Mouse (Mus musculus): ENCODE measurements around the gene Aldh16a1. TPM values are rescaled to one million over a fixed set of nuclear protein-coding genes. Genes with fewer than 3 reads are reported as not detected.

Gene Aldh16a1
- polyA plus RNA-seq, 1 experiment from 2014 or later: 88.6 TPM

GRCm38 (mm10) chr7:45169495-45169894, 15.1 kb upstream of the Aldh16a1 start:
- no peak overlapping the region for H3K4me2 ChIP-seq (replicated peaks; ENCODE audit: low read depth, low read length)

GRCm38 (mm10) chr7:45168656-45169055, 14.3 kb upstream of the Aldh16a1 start:
- 0 out of 2 replicates have a peak, but pooled peaks cover 5% of the 10 kb centered on the region for H3K4me1 ChIP-seq (ENCODE audit: insufficient read depth, low read length)
- 0 out of 2 replicates have a peak, but pooled peaks have one; percentile 35 for ATAC-seq (ENCODE audit: low FRiP score, low TSS enrichment)
- no peaks in the 10 kb centered on the region for H3K36me3 ChIP-seq (ENCODE audit: insufficient read depth, low read length)
- peaks cover 69% of the 10 kb centered on the region for H3K27me3 ChIP-seq (ENCODE audit: insufficient read depth, low read length)
- 5% methylated on average over 24 of the region's 24 CpGs for WGBS
- H3K4me2 ChIP-seq (replicated peaks; ENCODE audit: low read depth, low read length): no peak overlapping the region
- H3K9me3 ChIP-seq (ENCODE audit: low read length): peaks cover 19% of the 10 kb centered on the region
- H3K9ac ChIP-seq (replicated peaks; ENCODE audit: low read length): no peak overlapping the region
- no peak overlapping the region for H3K27ac ChIP-seq (ENCODE audit: low read length)
- peak overlapping the region; percentile 13; the same call in 1 of the 2 replicates for H3K4me3 ChIP-seq (ENCODE audit: low read length)

More at GRCm38 (mm10) chr7:45169495-45169894, 15.1 kb upstream of the Aldh16a1 start:
- H3K9me3 ChIP-seq (ENCODE audit: low read length): peaks cover 19% of the 10 kb centered on the region
- H3K4me3 ChIP-seq (ENCODE audit: low read length): no peak overlapping the region
- H3K4me1 ChIP-seq (ENCODE audit: insufficient read depth, low read length): 0 out of 2 replicates have a peak, but pooled peaks cover under 1% of the 10 kb centered on the region
- H3K27me3 ChIP-seq (ENCODE audit: insufficient read depth, low read length): peaks cover 68% of the 10 kb centered on the region
- no peak for ATAC-seq (ENCODE audit: low FRiP score, low TSS enrichment)
- no peak overlapping the region for H3K9ac ChIP-seq (replicated peaks; ENCODE audit: low read length)
- no peak overlapping the region for H3K27ac ChIP-seq (ENCODE audit: low read length)
- H3K36me3 ChIP-seq (ENCODE audit: insufficient read depth, low read length): no peaks in the 10 kb centered on the region
- WGBS: 91% methylated on average over 3 of the region's 3 CpGs

GRCm38 (mm10) chr7:45167761-45168445, 13.5 kb upstream of the Aldh16a1 start:
- 0 out of 2 replicates have a peak, but pooled peaks cover 5% of the 10 kb centered on the region for H3K4me1 ChIP-seq (ENCODE audit: insufficient read depth, low read length)
- peaks cover 19% of the 10 kb centered on the region for H3K9me3 ChIP-seq (ENCODE audit: low read length)
- peaks cover 76% of the 10 kb centered on the region for H3K27me3 ChIP-seq (ENCODE audit: insufficient read depth, low read length)
- no peak overlapping the region for H3K27ac ChIP-seq (ENCODE audit: low read length)
- no peak overlapping the region for H3K9ac ChIP-seq (replicated peaks; ENCODE audit: low read length)
- H3K4me2 ChIP-seq (replicated peaks; ENCODE audit: low read depth, low read length): no peak overlapping the region
- H3K4me3 ChIP-seq (ENCODE audit: low read length): no peak overlapping the region
- no peaks in the 10 kb centered on the region for H3K36me3 ChIP-seq (ENCODE audit: insufficient read depth, low read length)
- 3% methylated on average over 19 of the region's 19 CpGs for WGBS
- ATAC-seq (ENCODE audit: low FRiP score, low TSS enrichment): no peak

- H3K4me2 ChIP-seq (replicated peaks; ENCODE audit: low read depth, low read length): no peak overlapping the region
- peaks cover 73% of the 10 kb centered on the region for H3K27me3 ChIP-seq (ENCODE audit: insufficient read depth, low read length)
Measured at GRCm38 (mm10) chr7:45166950-45167401, 12.6 kb upstream of the Aldh16a1 start.

GRCm38 (mm10) chr7:45165701-45166100, 11.3 kb upstream of the Aldh16a1 start:
- Histone ChIP-seq H3K4me2 (replicated peaks; ENCODE audit: low read depth, low read length) (no peak overlapping the region), H3K4me1 (ENCODE audit: insufficient read depth, low read length) (peaks cover 9% of the 10 kb centered on the region)
- ATAC-seq (ENCODE audit: low FRiP score, low TSS enrichment): no peak

More at GRCm38 (mm10) chr7:45166950-45167401, 12.6 kb upstream of the Aldh16a1 start:
- Histone ChIP-seq H3K36me3 (ENCODE audit: insufficient read depth, low read length) (no peaks in the 10 kb centered on the region), H3K27ac (ENCODE audit: low read length) (no peak overlapping the region), H3K9me3 (ENCODE audit: low read length) (peaks cover 19% of the 10 kb centered on the region), H3K4me3 (ENCODE audit: low read length) (no peak overlapping the region), H3K9ac (replicated peaks; ENCODE audit: low read length) (no peak overlapping the region), H3K4me1 (ENCODE audit: insufficient read depth, low read length) (peaks cover 9% of the 10 kb centered on the region)
- no peak for ATAC-seq (ENCODE audit: low FRiP score, low TSS enrichment)
- WGBS: 23% methylated on average over 9 of the region's 10 CpGs

GRCm38 (mm10) chr7:45164833-45165232, 10.4 kb upstream of the Aldh16a1 start:
- ATAC-seq (ENCODE audit: low FRiP score, low TSS enrichment): no peak
- Histone ChIP-seq H3K4me2 (replicated peaks; ENCODE audit: low read depth, low read length) (no peak overlapping the region), H3K9me3 (ENCODE audit: low read length) (peaks cover 12% of the 10 kb centered on the region), H3K4me3 (ENCODE audit: low read length) (no peak overlapping the region), H3K27me3 (ENCODE audit: insufficient read depth, low read length) (peaks cover 69% of the 10 kb centered on the region), H3K9ac (replicated peaks; ENCODE audit: low read length) (no peak overlapping the region), H3K27ac (ENCODE audit: low read length) (no peak overlapping the region), H3K36me3 (ENCODE audit: insufficient read depth, low read length) (peaks cover 9% of the 10 kb centered on the region; the same call in 1 of the 2 replicates), H3K4me1 (ENCODE audit: insufficient read depth, low read length) (peaks cover 9% of the 10 kb centered on the region)
- 60% methylated on average over 5 of the region's 5 CpGs for WGBS

More at GRCm38 (mm10) chr7:45165701-45166100, 11.3 kb upstream of the Aldh16a1 start:
- no peak overlapping the region for H3K9ac ChIP-seq (replicated peaks; ENCODE audit: low read length)
- H3K9me3 ChIP-seq (ENCODE audit: low read length): peaks cover 19% of the 10 kb centered on the region
- H3K27me3 ChIP-seq (ENCODE audit: insufficient read depth, low read length): peaks cover 69% of the 10 kb centered on the region
- WGBS: 50% methylated on average over 11 of the region's 11 CpGs
- H3K4me3 ChIP-seq (ENCODE audit: low read length): no peak overlapping the region
- no peak overlapping the region for H3K27ac ChIP-seq (ENCODE audit: low read length)
- H3K36me3 ChIP-seq (ENCODE audit: insufficient read depth, low read length): 0 out of 2 replicates have a peak, but pooled peaks cover 1% of the 10 kb centered on the region

- Histone ChIP-seq H3K4me3 (ENCODE audit: low read length) (peak within 1 kb of the TSS; percentile 56), H3K27me3 (ENCODE audit: insufficient read depth, low read length) (peaks cover 62% of the 10 kb centered on the region), H3K36me3 (ENCODE audit: insufficient read depth, low read length) (peaks cover 18% of the 10 kb centered on the region), H3K9me3 (ENCODE audit: low read length) (peaks cover 3% of the 10 kb centered on the region), H3K4me2 (replicated peaks; ENCODE audit: low read depth, low read length) (peak within 1 kb of the TSS; percentile 78), H3K9ac (replicated peaks; ENCODE audit: low read length) (peak within 1 kb of the TSS; percentile 60; the same call in 1 of the 2 replicates), H3K4me1 (ENCODE audit: insufficient read depth, low read length) (peaks cover 9% of the 10 kb centered on the region), H3K27ac (ENCODE audit: low read length) (no peak within 1 kb of the TSS)
- ATAC-seq (ENCODE audit: low FRiP score, low TSS enrichment): peak; percentile 25; the same call in 1 of the 2 replicates
- 1% methylated on average over 41 of the region's 41 CpGs for WGBS
Measured at GRCm38 (mm10) chr7:45163735-45164490, 9.5 kb upstream of the Aldh16a1 start, which contains the start of gene Slc17a7. Gene Slc17a7, plus strand, starts transcription at chr7:45163949.

- 77% methylated on average over 9 of the region's 9 CpGs for WGBS
- no peak for ATAC-seq (ENCODE audit: low FRiP score, low TSS enrichment)
- Histone ChIP-seq H3K4me3 (ENCODE audit: low read length) (no peak overlapping the region), H3K4me1 (ENCODE audit: insufficient read depth, low read length) (peaks cover 9% of the 10 kb centered on the region), H3K36me3 (ENCODE audit: insufficient read depth, low read length) (peaks cover 19% of the 10 kb centered on the region), H3K27ac (ENCODE audit: low read length) (no peak overlapping the region), H3K4me2 (replicated peaks; ENCODE audit: low read depth, low read length) (no peak overlapping the region), H3K9ac (replicated peaks; ENCODE audit: low read length) (no peak overlapping the region), H3K9me3 (ENCODE audit: low read length) (no peaks in the 10 kb centered on the region), H3K27me3 (ENCODE audit: insufficient read depth, low read length) (peaks cover 54% of the 10 kb centered on the region)
Measured at GRCm38 (mm10) chr7:45162996-45163615, 8.7 kb upstream of the Aldh16a1 start.

GRCm38 (mm10) chr7:45162551-45162950, 8.2 kb upstream of the Aldh16a1 start:
- Histone ChIP-seq H3K4me3 (ENCODE audit: low read length) (peak overlapping the region; percentile 48), H3K27me3 (ENCODE audit: insufficient read depth, low read length) (peaks cover 48% of the 10 kb centered on the region), H3K4me1 (ENCODE audit: insufficient read depth, low read length) (peaks cover 9% of the 10 kb centered on the region), H3K9ac (replicated peaks; ENCODE audit: low read length) (peak overlapping the region; percentile 54; the same call in 1 of the 2 replicates), H3K9me3 (ENCODE audit: low read length) (no peaks in the 10 kb centered on the region), H3K27ac (ENCODE audit: low read length) (no peak overlapping the region), H3K4me2 (replicated peaks; ENCODE audit: low read depth, low read length) (peak overlapping the region; percentile 86), H3K36me3 (ENCODE audit: insufficient read depth, low read length) (peaks cover 19% of the 10 kb centered on the region)
- 25% methylated on average over 6 of the region's 6 CpGs for WGBS
- no peak; the same call in 1 of the 2 replicates for ATAC-seq (ENCODE audit: low FRiP score, low TSS enrichment)

Measured in kidney, embryonic 16.5 days (tissue).